Mouse (Mus musculus) bone marrow macrophage, adult 2 months (primary cell): ENCODE measurements around the gene Amt. TPM values are rescaled to one million over a fixed set of nuclear protein-coding genes. Genes with fewer than 3 reads are reported as not detected.
"Not testable (repeated sequence)": the region's sequence is repeated elsewhere in the genome, so short reads cannot be mapped to it uniquely, and the experiment has no call there.

Experiments
- H3K27ac ChIP-seq: 2 replicates; pipeline ENCODE4 v1.5.1; 2012; ENCODE audit warnings: low read depth, low read length; ENCODE audit not compliant: insufficient read depth
- H3K4me1 ChIP-seq: 2 replicates; pipeline ENCODE4 v1.6.1; 2012; ENCODE audit warnings: low read length; ENCODE audit not compliant: control insufficient read depth, insufficient read depth
- H3K4me3 ChIP-seq: 2 replicates; pipeline ENCODE4 v1.5.1; 2012; ENCODE audit warnings: mild to moderate bottlenecking, low read length, moderate library complexity; ENCODE audit not compliant: insufficient read depth
- CTCF ChIP-seq: IDR thresholded peaks from 2 replicates; pipeline ENCODE4 v1.5.1; 2012; ENCODE audit warnings: low read depth, mild to moderate bottlenecking, low read length, moderate library complexity
- POLR2A ChIP-seq: IDR thresholded peaks from 2 replicates; pipeline ENCODE4 v1.6.1; 2012; ENCODE audit warnings: mild to moderate bottlenecking, low read depth, low read length, borderline replicate concordance
- polyA plus RNA-seq: library from polyadenylated mRNA; stranded (reverse); fragments of >200 nt; gene quantifications from 2 replicates; pipeline ENCODE4 v1.2.4, GENCODE M21; 2012; ENCODE audit not compliant: missing spikeins, insufficient read depth, insufficient read length

Gene Amt
- polyA plus RNA-seq, 1 experiment: 4.5 TPM

DNA sequence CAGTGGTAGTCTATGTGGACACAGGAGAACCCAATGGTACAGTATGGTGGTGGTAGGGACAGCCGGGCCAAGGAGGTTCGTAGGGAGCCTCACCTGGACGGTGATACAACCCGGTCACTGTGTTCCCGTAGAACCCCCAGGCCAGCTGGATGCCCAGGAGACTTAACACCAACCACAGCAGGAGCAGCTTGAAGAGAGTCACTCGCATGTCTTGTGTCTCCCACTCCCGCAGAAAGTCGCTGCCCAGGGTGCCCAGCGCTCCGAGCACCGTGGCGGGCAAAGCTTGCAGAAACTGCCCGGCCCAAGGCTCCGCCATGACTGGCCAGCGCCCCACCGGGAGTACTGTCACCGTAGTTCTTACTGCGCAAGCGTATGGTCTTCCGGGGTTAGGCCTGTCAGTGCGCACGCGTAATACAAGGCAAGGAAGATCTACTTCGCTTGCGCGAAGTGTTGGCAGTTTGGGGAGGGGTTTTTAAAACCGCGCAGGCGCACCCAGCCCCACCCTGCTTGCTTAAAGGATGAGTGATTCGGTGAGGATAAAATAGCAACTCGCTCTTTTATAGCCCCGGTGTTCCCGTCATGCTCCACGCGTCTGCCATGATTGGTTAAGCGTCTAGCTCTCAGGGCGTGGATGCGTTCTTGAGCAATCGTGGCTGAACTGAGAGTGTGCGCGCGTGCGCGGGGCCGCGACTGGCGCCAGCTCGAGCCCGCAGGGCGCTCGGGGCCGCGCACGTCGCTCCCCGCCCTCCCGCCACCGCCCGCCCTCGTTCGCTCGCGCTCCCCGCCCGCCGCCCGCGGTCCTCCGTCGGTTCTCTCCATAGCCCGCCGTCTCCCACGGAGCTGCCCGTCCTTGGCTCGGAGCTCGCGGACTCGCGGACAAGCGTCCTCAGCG is 9.2 kb downstream of the Amt start, which contains the start of the genes Rhoa and Tcta:
Gene Rhoa (plus strand): TSS at position 501 of the 892 bp plus-strand sequence.
Gene Tcta (minus strand): TSS at position 532 of the 892 bp plus-strand sequence.
- Histone ChIP-seq H3K4me1 (peaks cover 15% of the 10 kb centered on the region), H3K27ac (peak within 1 kb of the TSS; percentile 99), H3K4me3 (peak within 1 kb of the TSS; percentile 94)
- TF ChIP-seq POLR2A (0 out of 2 replicates have a peak, but pooled peaks have one; percentile 78), CTCF (no peak)

DNA sequence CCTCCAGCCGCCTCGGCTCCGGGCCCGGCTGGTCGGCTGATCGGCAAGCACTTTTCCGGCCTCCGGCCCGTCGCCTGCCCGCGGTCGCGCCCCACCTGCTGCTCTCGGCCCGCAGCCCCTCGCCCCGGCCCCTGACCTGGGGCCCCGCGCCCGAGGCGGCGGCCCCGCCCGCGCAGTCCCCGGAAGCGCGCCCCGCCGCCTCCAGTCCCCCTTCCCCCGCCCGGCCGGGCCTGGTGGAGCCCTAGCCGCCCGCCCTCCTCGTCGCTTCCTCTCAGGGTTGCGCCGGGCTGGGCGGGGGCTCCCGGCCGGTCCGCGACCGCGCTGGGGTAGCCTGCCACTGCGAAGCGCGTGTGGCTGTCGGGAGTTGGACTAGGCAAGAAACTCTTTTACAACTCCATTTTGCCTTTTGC is 9.9 kb downstream of the Amt start:
- Histone ChIP-seq H3K4me1 (peaks cover 21% of the 10 kb centered on the region), H3K4me3 (peak overlapping the region; percentile 94), H3K27ac (peak overlapping the region; percentile 99)
- no peak for TF ChIP-seq CTCF
- TF ChIP-seq POLR2A: no peak

DNA sequence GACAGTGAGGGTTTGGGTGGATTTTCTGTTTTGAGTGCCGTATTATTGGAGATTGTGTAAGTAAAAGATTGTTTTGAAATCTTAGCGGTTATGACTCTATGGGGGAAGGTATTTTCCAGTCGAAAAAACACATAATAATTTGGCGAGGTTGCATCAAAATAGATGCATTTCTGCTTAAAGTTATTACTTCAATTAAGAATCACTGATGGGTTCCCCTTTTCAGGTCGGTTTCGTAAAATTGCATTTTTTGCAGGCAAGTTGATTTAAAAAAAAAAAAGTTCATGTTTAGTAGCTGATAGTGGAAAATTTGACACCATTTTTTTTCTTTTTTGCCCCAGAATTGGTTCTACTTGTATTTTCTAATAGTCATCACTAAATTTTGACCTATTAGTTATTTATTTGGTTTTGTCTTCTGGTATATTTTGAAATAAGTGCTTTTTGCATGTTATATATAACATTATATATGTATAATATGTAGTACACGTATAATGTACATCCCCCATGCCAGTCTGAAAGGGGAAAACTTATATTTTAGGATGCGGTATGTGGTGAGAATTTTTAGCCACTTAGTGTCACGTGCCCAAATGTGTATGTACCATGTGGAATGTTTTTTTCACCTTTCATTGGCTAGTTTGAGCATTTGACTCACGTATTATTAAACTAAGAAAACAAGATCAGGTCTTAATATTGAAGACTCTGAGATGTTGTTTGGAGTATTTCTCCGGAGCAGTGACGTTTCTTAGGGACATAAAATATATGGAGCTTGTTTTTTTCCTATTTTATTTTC is 10.6 kb downstream of the Amt start:
- Histone ChIP-seq H3K4me3 (peak overlapping the region; percentile 94), H3K4me1 (peaks cover 26% of the 10 kb centered on the region)
- TF ChIP-seq CTCF (no peak), POLR2A (no peak)

DNA sequence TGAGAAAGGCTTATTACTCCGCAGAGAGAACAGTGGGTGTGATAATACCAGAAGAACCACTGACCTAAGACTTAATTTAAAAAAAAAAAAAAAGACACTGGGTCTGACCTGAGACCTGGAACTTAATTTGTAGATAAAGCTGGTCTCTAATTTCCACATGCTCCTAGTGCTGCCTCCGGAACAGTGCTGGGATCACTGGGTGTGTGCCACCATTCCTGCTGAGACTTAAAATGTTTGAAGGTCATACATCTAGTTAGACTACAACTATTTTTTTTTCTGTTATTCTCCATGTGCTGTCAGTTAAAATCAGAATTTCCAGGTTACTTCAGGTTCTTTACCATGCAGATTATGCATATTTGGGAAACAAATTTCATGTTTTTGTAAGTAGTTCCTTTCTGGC is 11.5 kb downstream of the Amt start:
- Histone ChIP-seq H3K4me1 (peaks cover 26% of the 10 kb centered on the region), H3K27ac (no peak overlapping the region), H3K4me3 (peak overlapping the region; percentile 46)
- TF ChIP-seq POLR2A (no peak), CTCF (no peak)

More for the DNA sequence above, 10.6 kb downstream of the Amt start:
- H3K27ac ChIP-seq: peak overlapping the region; percentile 99

DNA sequence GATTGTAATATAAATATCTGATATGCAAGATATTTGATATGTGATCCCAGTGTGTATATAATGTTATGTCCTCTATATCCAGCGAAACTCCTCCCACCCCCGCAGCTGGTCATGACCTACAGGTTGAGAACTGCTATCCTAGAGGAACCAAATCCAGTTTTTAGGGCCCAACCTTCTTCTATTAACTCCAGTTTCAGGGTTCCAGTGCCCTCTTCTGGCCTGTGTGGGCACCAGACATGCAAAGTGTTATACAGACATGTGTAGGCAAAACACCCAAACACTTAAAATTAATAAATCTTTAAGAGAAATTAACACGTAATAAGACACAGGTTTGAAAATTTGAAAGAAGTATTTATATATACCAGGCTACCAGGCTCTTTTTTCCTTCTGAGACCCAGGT is 20.9 kb downstream of the Amt start:
- no peak overlapping the region for H3K4me3 ChIP-seq
- H3K27ac ChIP-seq: no peak overlapping the region
- H3K4me1 ChIP-seq: peaks cover 5% of the 10 kb centered on the region
- TF ChIP-seq POLR2A (no peak), CTCF (no peak)

DNA sequence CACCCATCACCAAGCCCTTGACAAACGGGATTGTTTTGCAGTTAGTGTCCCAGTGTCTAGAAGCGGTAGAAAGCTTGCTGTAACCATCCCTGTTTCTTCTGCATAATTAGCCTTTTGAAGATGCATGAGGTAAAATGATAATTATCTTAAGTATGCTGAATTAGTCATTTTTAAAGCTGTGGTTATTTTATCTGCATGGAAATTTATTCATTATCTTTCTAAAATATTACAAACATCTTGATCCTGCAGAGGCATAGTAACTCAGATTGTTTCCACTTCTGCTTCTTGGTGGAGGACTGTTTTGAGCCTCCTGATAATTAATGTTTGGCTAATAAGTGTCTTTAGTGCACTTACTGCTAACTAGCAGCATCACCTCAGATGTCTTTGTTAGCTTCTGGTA is 21.8 kb downstream of the Amt start:
- H3K4me3 ChIP-seq: no peak overlapping the region
- H3K4me1 ChIP-seq: peaks cover 5% of the 10 kb centered on the region
- TF ChIP-seq CTCF: no peak
- H3K27ac ChIP-seq: no peak overlapping the region

DNA sequence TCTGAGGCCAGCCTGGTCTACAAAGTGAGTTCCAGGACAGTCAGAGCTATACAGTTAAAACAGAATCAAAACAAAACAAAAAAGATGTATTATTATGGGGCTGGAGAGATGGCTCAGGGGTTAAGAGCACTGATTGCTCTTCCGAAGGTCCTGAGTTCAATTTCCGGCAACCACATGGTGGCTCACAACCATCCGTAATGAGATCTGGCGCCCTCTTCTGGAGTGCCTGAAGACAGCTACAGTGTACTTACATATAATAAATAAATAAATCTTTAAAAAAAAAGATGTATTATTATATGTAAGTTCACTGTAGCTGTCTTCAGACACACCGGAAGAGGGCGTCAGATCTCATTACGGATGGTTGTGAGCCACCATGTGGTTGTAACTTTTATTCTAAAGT is 25.4 kb downstream of the Amt start:
- not testable (repeated sequence) for H3K4me3 ChIP-seq, H3K27ac ChIP-seq, H3K4me1 ChIP-seq

DNA sequence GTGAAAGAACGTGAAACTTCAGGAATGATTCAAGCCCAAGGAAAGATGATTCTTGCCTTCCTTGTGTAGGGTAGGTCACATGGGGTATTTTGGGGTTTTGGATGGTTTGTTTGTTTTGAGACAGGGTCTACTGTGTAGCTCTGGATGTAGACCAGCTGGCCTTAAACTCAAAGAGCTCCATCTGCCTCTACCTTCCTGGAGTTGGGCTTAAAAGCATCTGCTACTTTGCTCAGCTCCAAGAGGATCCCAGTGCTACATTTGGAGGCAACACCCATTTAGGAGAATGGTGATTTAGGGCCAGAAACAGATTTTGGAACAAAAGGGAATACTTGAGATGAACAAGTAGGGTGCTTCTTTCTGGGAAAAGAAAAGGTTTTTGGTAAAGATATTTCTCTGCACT is 28.1 kb downstream of the Amt start:
- no peak overlapping the region for H3K27ac ChIP-seq
- no peak for TF ChIP-seq CTCF
- no peak overlapping the region for H3K4me3 ChIP-seq
- H3K4me1 ChIP-seq: no peaks in the 10 kb centered on the region

DNA sequence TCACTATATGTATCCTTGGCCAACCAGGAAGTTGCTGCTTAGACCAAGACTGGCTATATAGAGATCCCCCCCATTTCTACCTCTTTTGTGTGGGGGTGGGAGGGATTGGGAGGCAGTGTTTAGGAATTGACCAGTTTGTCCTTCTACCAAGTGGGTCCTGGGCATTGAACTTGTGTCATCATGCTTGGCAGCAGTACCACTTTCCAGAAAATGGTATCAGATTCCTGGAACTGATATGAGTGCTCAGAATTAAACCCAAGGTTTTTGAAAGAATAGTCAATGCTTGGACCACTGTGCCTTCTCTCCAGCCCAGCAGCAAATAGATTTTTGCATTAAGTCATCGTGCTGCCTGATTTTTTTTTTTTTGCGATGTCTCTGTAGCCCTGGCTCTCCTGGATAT is 29.2 kb downstream of the Amt start:
- H3K4me3 ChIP-seq: no peak overlapping the region
- TF ChIP-seq POLR2A (no peak), CTCF (no peak)
- H3K4me1 ChIP-seq: no peaks in the 10 kb centered on the region
- no peak overlapping the region for H3K27ac ChIP-seq

DNA sequence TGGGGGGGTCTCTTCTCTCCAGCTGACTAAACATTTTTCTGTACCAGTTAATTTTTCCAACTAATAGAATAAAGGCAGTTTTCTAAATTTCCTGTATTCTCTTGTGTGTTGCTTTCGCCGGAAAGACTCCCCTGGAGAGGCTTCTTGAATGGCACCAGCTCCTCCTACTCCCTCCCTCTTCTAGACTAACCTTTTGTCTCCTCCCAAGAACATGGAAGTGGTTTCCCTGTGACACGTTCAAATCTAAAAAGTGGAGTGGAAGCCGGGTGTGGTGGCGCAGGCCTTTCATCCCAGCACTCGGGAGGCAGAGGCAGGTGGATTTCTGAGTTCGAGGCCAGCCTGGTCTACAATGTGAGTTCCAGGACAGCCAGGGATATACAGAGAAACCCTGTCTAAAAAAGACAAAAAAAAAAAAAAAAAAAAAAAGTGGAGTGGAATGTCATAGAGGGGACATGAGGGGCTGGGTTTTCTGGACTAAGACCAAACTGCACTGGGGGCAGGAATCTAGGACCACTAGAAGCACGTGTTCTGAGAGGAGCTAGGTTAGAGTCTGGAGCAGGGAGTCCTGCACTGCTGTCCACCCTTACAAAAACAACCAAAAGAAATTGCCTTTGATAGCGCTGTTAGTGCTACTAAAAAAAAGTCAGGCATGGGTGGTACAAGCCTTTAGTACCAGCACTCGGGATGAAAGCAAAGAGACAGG is 41.3 kb downstream of the Amt start:
- TF ChIP-seq POLR2A: no peak
- no peak for TF ChIP-seq CTCF
- peak overlapping the region; percentile 91 for H3K27ac ChIP-seq
- H3K4me3 ChIP-seq: peak overlapping the region; percentile 39; the same call in 1 of the 2 replicates
- peaks cover 26% of the 10 kb centered on the region for H3K4me1 ChIP-seq
